Mouse (Mus musculus) liver, embryonic 14.5 days (tissue): ENCODE results near the gene Cenps.

Experiments used
- CTCF ChIP-seq: IDR thresholded peaks from 2 replicates; pipeline ENCODE4 v1.5.1; 2016; ENCODE audit warnings: antibody characterized with exemption, low read depth, control low read depth
- EP300 ChIP-seq: IDR thresholded peaks from 2 replicates; pipeline ENCODE4 v1.6.1; 2016; ENCODE audit warnings: antibody characterized with exemption, low read depth

DNA sequence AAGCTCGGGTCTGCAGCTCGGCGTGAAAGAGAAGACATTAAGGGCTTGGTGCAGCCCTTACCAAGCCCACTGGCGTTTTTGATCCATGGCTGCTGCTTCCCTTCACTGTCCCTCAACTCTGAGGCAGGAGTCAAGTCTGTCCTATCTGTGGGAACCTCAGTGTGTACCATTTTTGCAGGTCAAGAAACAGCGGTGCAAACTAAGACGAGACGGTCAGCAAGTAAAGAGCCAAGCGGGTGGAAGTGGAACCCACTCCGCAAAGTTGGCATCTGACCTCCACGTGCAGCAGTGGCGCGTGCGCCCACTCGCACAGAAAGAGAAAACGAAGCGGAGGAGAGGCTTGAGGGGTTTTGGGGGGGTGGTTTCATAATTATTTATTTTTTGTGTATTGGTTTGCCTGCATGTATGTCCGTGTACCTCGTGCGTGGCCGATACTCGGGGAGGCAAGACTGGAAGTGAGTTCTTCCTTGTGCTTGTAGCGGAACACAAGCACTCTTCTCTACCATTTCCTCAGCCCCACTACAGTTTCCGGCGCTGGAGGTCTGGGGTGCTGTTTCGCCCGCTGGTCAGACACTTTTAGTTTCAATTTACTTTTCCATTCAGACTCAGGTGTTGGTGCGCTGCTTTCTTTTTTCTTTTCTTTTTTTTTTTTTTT, 29.7 kb upstream of the Cenps start:
- TF ChIP-seq CTCF = peak; percentile 2; the same call in 1 of the 2 replicates
- no peak for TF ChIP-seq EP300
